Comparison of ENCODE assay signal across 15 mouse cellular contexts in genomic region chr8:46431921-46432320, GRCm38 (mm10). TPM values are rescaled to one million over a fixed set of nuclear protein-coding genes. Genes with fewer than 3 reads are reported as not detected.
DNase-seq lines count a peak whose midpoint lies in the region.
"Had no signal": no experiment of that assay in that cellular context is flagged by ENCODE, and none has a peak within 500 bp of the region (broad histone marks: within the 10 kb centered on the region; RNA-seq: fewer than 3 reads in every experiment).

No protein-coding gene starts in this region.

- peak; percentile 27 for DNase-seq in gastrocnemius, adult 18-20 months (ENCODE audit: low spot score)
- DNase-seq in gastrocnemius, adult 8-10 months (ENCODE audit: low spot score in 2 of 2) = no peak
- DNase-seq in 3T3-L1 (ENCODE audit: low read depth, low spot score) (peak; percentile 53), adipocyte (ENCODE audit: low spot score) (peak; percentile 29)
- DNase-seq in ovary, postnatal 14 days (ENCODE audit: low spot score) = no peak
- DNase-seq in frontal cortex, postnatal 25 days (ENCODE audit: low spot score in 2 of 2) = no peak
- DNase-seq: adrenal gland, postnatal 25 days; cerebellum, adult 18-20 months; cerebellum, adult 9-10 months; cerebellum, postnatal 25 days; forebrain, postnatal 0 days; gastrocnemius, postnatal 14 days; heart, postnatal 36 days; kidney, adult 11 months; kidney, adult 8-10 months had no signal

RNA-seq across cellular contexts. Expression of gene Acsl1, which starts 38.9 kb away (rescaled TPM):
- total RNA-seq in gastrocnemius, adult 18-20 months (2021) = 100 to 1,000 TPM; 270 to 281 TPM
- total RNA-seq in gastrocnemius, adult 8-10 months (2022) = 100 to 1,000 TPM; 225 to 268 (median 235) TPM

Comparison
In these comparisons a context has a peak if more than half of its experiments do, and no peak if none do; other contexts are left out.
1. DNase-seq: peak in gastrocnemius, adult 18-20 months (single experiment), 3T3-L1 (single experiment) and adipocyte (single experiment); none in gastrocnemius, adult 8-10 months (0 of 2), ovary, postnatal 14 days (single experiment) and frontal cortex, postnatal 25 days (0 of 2).